Mouse (Mus musculus) naive thymus-derived CD4-positive, alpha-beta T cell, adult 2 months (primary cell): ENCODE data around the gene Treh.

ENCODE experiments used
- DNase-seq: peaks from one replicate; pipeline ENCODE4 v3.0.0-alpha.2; 2011; ENCODE audit warnings: low read depth

Treh gene

GRCm38 (mm10) chr9:44735886-44736285 is 62.9 kb downstream of the Treh start:
- no peak for DNase-seq
